Mouse (Mus musculus) lung, embryonic 14.5 days (tissue): ENCODE results near the gene Mrln. TPM values are rescaled to one million over a fixed set of nuclear protein-coding genes. Genes with fewer than 3 reads are reported as not detected.

Experiments
- ATAC-seq: fragments of 200-750 bp; cut with Nextera tagmentation; 2 replicates; pipeline ENCODE4 v1.8.0; 2017; ENCODE audit warnings: mild to moderate bottlenecking, moderate TSS enrichment, moderate library complexity; ENCODE audit not compliant: insufficient read depth
- DNase-seq: peaks from one replicate; pipeline ENCODE4 v3.0.0-alpha.2; 2015
- H3K27ac ChIP-seq: fragments of 300-500 bp; sonication (generic); 2 replicates; pipeline ENCODE4 v1.5.1; 2014; ENCODE audit warnings: low read depth, mild to moderate bottlenecking, moderate library complexity
- H3K27me3 ChIP-seq: fragments of 300-500 bp; sonication (generic); 2 replicates; pipeline ENCODE4 v1.6.1; 2014; ENCODE audit warnings: low read length, control low read depth; ENCODE audit not compliant: insufficient read depth
- H3K36me3 ChIP-seq: fragments of 300-500 bp; sonication (generic); 2 replicates; pipeline ENCODE4 v1.6.1; 2014; ENCODE audit warnings: control low read depth; ENCODE audit not compliant: insufficient read depth
- H3K4me1 ChIP-seq: fragments of 300-500 bp; sonication (generic); 2 replicates; pipeline ENCODE4 v1.6.1; 2014; ENCODE audit warnings: antibody characterized with exemption, control low read depth; ENCODE audit not compliant: insufficient read depth
- H3K4me2 ChIP-seq: fragments of 300-500 bp; sonication (generic); 2 replicates; pipeline ENCODE4 v1.6.1; 2014; ENCODE audit warnings: mild to moderate bottlenecking
- H3K4me3 ChIP-seq: fragments of 300-500 bp; sonication (generic); 2 replicates; pipeline ENCODE4 v1.5.1; 2014; ENCODE audit warnings: low read depth, low read length
- H3K9ac ChIP-seq: fragments of 300-500 bp; sonication (generic); 2 replicates; pipeline ENCODE4 v1.6.1; 2014
- H3K9me3 ChIP-seq: fragments of 300-500 bp; sonication (generic); 2 replicates; pipeline ENCODE4 v1.6.1; 2016; ENCODE audit warnings: low read depth, low read length, control low read depth
- CTCF ChIP-seq: IDR thresholded peaks from 2 replicates; pipeline ENCODE4 v1.5.1; 2016; ENCODE audit warnings: antibody characterized with exemption, low read depth
- WGBS: fragments of 180-500 bp; shearing (Covaris S2); extraction: QIAGEN DNeasy Blood & Tissue Kit; methylation state at CpG from one replicate; pipeline ENCODE4 v1.1.7; 2014; 5-methylcytosine and 5-hydroxymethylcytosine counted together
- polyA plus RNA-seq: library from polyadenylated mRNA; unstranded; fragments of >200 nt; fragmentation: Nextera tagmentation; extraction: Ambion mirVana; gene quantifications from 2 replicates; pipeline ENCODE4 v1.2.1, GENCODE M21; 2014

Mrln gene
- polyA plus RNA-seq, 1 experiment from 2014 or later: not detected

GRCm38 (mm10) chr10:70230352-70230751, 25.9 kb downstream of the Mrln start:
- H3K27me3 ChIP-seq: no peaks in the 10 kb centered on the region
- H3K9me3 ChIP-seq: no peaks in the 10 kb centered on the region
- WGBS: 82% methylated on average over 6 of the region's 6 CpGs
- no peak overlapping the region for H3K4me3 ChIP-seq
- no peak overlapping the region for H3K9ac ChIP-seq
- no peak overlapping the region for H3K27ac ChIP-seq
- no peak for TF ChIP-seq CTCF
- peaks cover 2% of the 10 kb centered on the region; the same call in 1 of the 2 replicates for H3K4me1 ChIP-seq
- no peak for ATAC-seq
- no peaks in the 10 kb centered on the region for H3K36me3 ChIP-seq
- H3K4me2 ChIP-seq: no peak overlapping the region
- DNase-seq: no peak

DNA sequence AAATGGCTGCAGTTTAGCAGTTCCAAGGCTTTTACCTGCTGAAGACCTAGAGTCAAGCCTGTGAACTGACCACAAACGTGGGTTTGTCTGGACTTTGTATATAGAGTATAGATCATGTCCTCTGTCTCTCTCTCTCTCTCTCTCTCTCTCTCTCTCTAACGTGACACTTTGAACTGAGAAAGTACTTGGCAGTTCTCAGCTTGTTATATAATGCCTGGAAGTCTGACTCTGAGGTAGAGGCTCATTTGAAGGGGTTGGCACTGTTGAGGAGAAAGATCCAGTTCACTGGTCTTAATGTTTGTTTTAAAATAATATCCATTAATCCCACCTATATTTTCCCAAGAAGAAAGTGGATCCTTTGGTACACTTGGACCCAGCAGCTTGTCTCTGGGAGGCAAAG, 33.5 kb downstream of the Mrln start:
- WGBS: 54% methylated on average over 2 of the region's 2 CpGs
- Histone ChIP-seq H3K9me3 (no peaks in the 10 kb centered on the region), H3K27ac (no peak overlapping the region), H3K9ac (no peak overlapping the region), H3K4me2 (no peak overlapping the region), H3K4me1 (no peaks in the 10 kb centered on the region), H3K4me3 (no peak overlapping the region), H3K36me3 (no peaks in the 10 kb centered on the region), H3K27me3 (no peaks in the 10 kb centered on the region)
- DNase-seq (no peak), ATAC-seq (no peak)
- TF ChIP-seq CTCF: no peak

GRCm38 (mm10) chr10:70242751-70243444, 38.4 kb downstream of the Mrln start:
- peak; percentile 19 for DNase-seq
- Histone ChIP-seq H3K9me3 (no peaks in the 10 kb centered on the region), H3K9ac (no peak overlapping the region), H3K36me3 (no peaks in the 10 kb centered on the region), H3K4me1 (no peaks in the 10 kb centered on the region), H3K4me3 (no peak overlapping the region), H3K27ac (no peak overlapping the region), H3K4me2 (no peak overlapping the region), H3K27me3 (peaks cover 6% of the 10 kb centered on the region; the same call in 1 of the 2 replicates)
- no peak for TF ChIP-seq CTCF
- no peak for ATAC-seq
- 46% methylated on average over 8 of the region's 8 CpGs for WGBS

DNA sequence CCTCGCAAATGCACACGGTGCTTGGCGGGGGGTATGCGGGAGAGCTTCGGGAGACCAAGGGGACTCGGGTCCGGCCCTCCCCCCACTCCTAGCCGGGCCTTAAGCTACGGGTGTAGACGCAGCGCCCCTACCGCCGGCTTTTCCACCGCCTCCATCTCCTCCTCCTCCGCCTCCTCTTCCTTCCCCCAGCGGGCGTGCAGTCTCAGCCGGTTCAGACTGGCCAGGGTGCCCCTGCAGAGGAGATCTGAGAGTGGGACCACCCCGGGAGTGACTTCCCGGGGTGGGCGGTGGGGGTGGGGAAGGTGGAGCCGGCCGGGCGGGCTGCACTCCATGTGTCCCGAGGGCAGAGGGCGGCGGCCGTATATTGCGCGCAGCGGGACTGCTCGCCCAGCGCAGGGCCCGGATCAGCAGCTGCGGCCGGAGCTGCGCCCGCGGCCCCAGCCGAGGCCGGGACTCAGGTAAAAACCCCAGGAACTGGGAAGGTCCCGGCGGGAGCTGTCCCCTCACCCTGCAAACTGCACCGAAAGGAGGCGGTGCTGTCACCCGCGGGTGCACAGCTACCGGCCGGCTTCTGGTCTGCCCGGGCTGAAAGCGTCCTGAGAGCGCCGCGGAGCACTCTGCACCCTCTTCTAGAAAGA, 40.6 kb downstream of the Mrln start, which contains the start of gene Slc16a9:
Gene Slc16a9, plus strand, starts transcription at position 180 of the 638 bp plus-strand sequence.
- peak within 1 kb of the TSS; percentile 94 for H3K4me2 ChIP-seq
- H3K4me1 ChIP-seq: no peaks in the 10 kb centered on the region
- no peaks in the 10 kb centered on the region for H3K36me3 ChIP-seq
- H3K4me3 ChIP-seq: peak within 1 kb of the TSS; percentile 61
- DNase-seq (peak; percentile 90), ATAC-seq (peak; percentile 96)
- H3K9me3 ChIP-seq: no peaks in the 10 kb centered on the region
- TF ChIP-seq CTCF: peak; percentile 65
- H3K27ac ChIP-seq: peak within 1 kb of the TSS; percentile 60; the same call in 1 of the 2 replicates
- WGBS: under 1% methylated on average over 53 of the region's 54 CpGs
- H3K27me3 ChIP-seq: peaks cover 6% of the 10 kb centered on the region; the same call in 1 of the 2 replicates
- H3K9ac ChIP-seq: peak within 1 kb of the TSS; percentile 68

DNA sequence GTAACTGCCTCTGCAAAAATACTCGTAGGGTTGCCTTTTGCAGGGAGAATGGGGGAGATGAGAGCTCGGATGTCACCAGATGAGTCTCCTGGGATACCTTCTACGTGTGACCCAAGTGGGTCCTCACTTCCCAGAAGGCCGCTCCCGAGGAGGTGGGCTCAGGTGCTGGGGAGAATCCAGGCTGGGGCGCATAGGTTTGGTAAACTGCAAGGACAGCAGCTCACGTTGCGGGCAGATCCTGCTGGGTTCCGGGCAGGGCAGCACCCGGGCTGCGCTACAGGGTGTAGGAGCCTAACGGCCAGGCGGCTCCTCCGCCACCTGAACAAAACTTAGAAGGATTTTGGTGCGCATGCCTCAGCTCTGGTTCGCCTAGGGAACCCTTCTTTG, 41.1 kb downstream of the Mrln start:
- peak overlapping the region; percentile 94 for H3K4me2 ChIP-seq
- peak overlapping the region; percentile 60; the same call in 1 of the 2 replicates for H3K27ac ChIP-seq
- no peak for TF ChIP-seq CTCF
- H3K27me3 ChIP-seq: peaks cover 6% of the 10 kb centered on the region; the same call in 1 of the 2 replicates
- H3K4me1 ChIP-seq: no peaks in the 10 kb centered on the region
- H3K36me3 ChIP-seq: no peaks in the 10 kb centered on the region
- whole genome bisulfite sequencing: under 1% methylated on average over 16 of the region's 16 CpGs
- no peaks in the 10 kb centered on the region for H3K9me3 ChIP-seq
- H3K9ac ChIP-seq: peak overlapping the region; percentile 68
- H3K4me3 ChIP-seq: peak overlapping the region; percentile 61
- ATAC-seq (no peak; the same call in none of the 2 replicates), DNase-seq (peak; percentile 36)

DNA sequence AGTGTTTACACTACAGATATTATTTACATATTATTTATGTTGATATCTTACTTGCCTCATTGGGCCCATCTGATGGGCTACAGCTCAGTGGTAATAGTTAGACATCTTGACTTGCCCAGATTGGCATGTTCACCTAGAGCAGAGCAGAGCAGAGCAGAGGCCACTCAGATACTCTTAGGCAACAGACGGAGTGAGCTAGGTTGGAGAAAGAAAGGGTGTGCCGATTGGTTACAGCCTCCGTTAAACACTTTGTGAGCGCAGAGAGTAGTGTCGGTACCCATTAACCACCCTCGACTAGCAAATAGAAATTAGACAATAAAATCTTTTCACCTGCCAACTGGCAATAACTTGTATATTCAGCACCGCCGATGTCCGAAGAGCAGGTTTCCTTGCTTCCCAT, 41.6 kb downstream of the Mrln start:
- TF ChIP-seq CTCF: no peak
- DNase-seq (no peak), ATAC-seq (no peak)
- Histone ChIP-seq H3K9ac (no peak overlapping the region; the same call in 1 of the 2 replicates), H3K4me2 (peak overlapping the region; percentile 94), H3K4me3 (peak overlapping the region; percentile 61), H3K9me3 (no peaks in the 10 kb centered on the region), H3K27ac (no peak overlapping the region), H3K27me3 (peaks cover 6% of the 10 kb centered on the region; the same call in 1 of the 2 replicates), H3K4me1 (no peaks in the 10 kb centered on the region), H3K36me3 (no peaks in the 10 kb centered on the region)
- 34% methylated on average over 9 of the region's 9 CpGs for WGBS

DNA sequence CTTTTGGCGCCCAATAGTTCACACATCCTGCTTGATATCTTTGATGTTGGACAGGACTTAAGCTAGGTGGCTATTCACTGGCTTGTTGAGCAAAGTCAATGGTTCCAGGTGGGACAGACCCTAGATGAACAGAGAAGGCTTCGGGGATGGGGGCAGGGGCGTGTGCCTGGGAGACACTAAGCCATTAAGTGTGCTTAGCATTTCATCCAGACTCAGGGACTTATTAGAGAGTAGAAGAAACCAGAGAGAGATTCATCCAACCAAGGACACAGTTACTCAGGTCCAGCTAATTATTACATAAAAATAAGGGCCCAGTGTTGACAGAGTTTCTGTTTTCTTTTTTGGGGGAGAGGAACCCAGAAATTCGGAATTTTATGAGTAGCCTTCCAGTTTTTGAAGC, 45.9 kb downstream of the Mrln start:
- no peak overlapping the region for H3K9ac ChIP-seq
- H3K27me3 ChIP-seq: peaks cover 6% of the 10 kb centered on the region; the same call in 1 of the 2 replicates
- no peak for DNase-seq
- no peaks in the 10 kb centered on the region for H3K4me1 ChIP-seq
- no peaks in the 10 kb centered on the region for H3K36me3 ChIP-seq
- no peak overlapping the region for H3K4me3 ChIP-seq
- H3K27ac ChIP-seq: no peak overlapping the region
- no peaks in the 10 kb centered on the region for H3K9me3 ChIP-seq
- H3K4me2 ChIP-seq: no peak overlapping the region
- no peak for TF ChIP-seq CTCF
- WGBS: 81% methylated on average over 4 of the region's 4 CpGs
- ATAC-seq: no peak
